Mouse (Mus musculus) lung, embryonic 14.5 days (tissue): ENCODE data around the gene Gp1ba. TPM values are rescaled to one million over a fixed set of nuclear protein-coding genes. Genes with fewer than 3 reads are reported as not detected.

ENCODE experiments used
- ATAC-seq: fragments of 200-750 bp; cut with Nextera tagmentation; 2 replicates; pipeline ENCODE4 v1.8.0; 2017; ENCODE audit warnings: mild to moderate bottlenecking, moderate TSS enrichment, moderate library complexity; ENCODE audit not compliant: insufficient read depth
- DNase-seq: peaks from one replicate; pipeline ENCODE4 v3.0.0-alpha.2; 2015
- H3K27ac ChIP-seq: fragments of 300-500 bp; sonication (generic); 2 replicates; pipeline ENCODE4 v1.5.1; 2014; ENCODE audit warnings: low read depth, mild to moderate bottlenecking, moderate library complexity
- H3K27me3 ChIP-seq: fragments of 300-500 bp; sonication (generic); 2 replicates; pipeline ENCODE4 v1.6.1; 2014; ENCODE audit warnings: low read length, control low read depth; ENCODE audit not compliant: insufficient read depth
- H3K36me3 ChIP-seq: fragments of 300-500 bp; sonication (generic); 2 replicates; pipeline ENCODE4 v1.6.1; 2014; ENCODE audit warnings: control low read depth; ENCODE audit not compliant: insufficient read depth
- H3K4me1 ChIP-seq: fragments of 300-500 bp; sonication (generic); 2 replicates; pipeline ENCODE4 v1.6.1; 2014; ENCODE audit warnings: antibody characterized with exemption, control low read depth; ENCODE audit not compliant: insufficient read depth
- H3K4me2 ChIP-seq: fragments of 300-500 bp; sonication (generic); 2 replicates; pipeline ENCODE4 v1.6.1; 2014; ENCODE audit warnings: mild to moderate bottlenecking
- H3K4me3 ChIP-seq: fragments of 300-500 bp; sonication (generic); 2 replicates; pipeline ENCODE4 v1.5.1; 2014; ENCODE audit warnings: low read depth, low read length
- H3K9ac ChIP-seq: fragments of 300-500 bp; sonication (generic); 2 replicates; pipeline ENCODE4 v1.6.1; 2014
- H3K9me3 ChIP-seq: fragments of 300-500 bp; sonication (generic); 2 replicates; pipeline ENCODE4 v1.6.1; 2016; ENCODE audit warnings: low read depth, low read length, control low read depth
- CTCF ChIP-seq: IDR thresholded peaks from 2 replicates; pipeline ENCODE4 v1.5.1; 2016; ENCODE audit warnings: antibody characterized with exemption, low read depth
- WGBS: fragments of 180-500 bp; shearing (Covaris S2); extraction: QIAGEN DNeasy Blood & Tissue Kit; methylation state at CpG from one replicate; pipeline ENCODE4 v1.1.7; 2014; 5-methylcytosine and 5-hydroxymethylcytosine counted together
- polyA plus RNA-seq: library from polyadenylated mRNA; unstranded; fragments of >200 nt; fragmentation: Nextera tagmentation; extraction: Ambion mirVana; gene quantifications from 2 replicates; pipeline ENCODE4 v1.2.1, GENCODE M21; 2014

The Gp1ba gene
- polyA plus RNA-seq, 1 experiment from 2014 or later: 1.1 TPM

- no peak for TF ChIP-seq CTCF
- Histone ChIP-seq H3K4me1 (peaks cover 11% of the 10 kb centered on the region), H3K9ac (peak overlapping the region; percentile 84), H3K36me3 (peaks cover 80% of the 10 kb centered on the region), H3K4me2 (peak overlapping the region; percentile 98), H3K9me3 (no peaks in the 10 kb centered on the region), H3K27ac (peak overlapping the region; percentile 95; the same call in 1 of the 2 replicates), H3K4me3 (peak overlapping the region; percentile 74), H3K27me3 (no peaks in the 10 kb centered on the region)
- ATAC-seq (no peak), DNase-seq (no peak)
- WGBS: 74% methylated on average over 4 of the region's 4 CpGs
Measured at GRCm38 (mm10) chr11:70648512-70648911, 9.6 kb downstream of the Gp1ba start.

DNA sequence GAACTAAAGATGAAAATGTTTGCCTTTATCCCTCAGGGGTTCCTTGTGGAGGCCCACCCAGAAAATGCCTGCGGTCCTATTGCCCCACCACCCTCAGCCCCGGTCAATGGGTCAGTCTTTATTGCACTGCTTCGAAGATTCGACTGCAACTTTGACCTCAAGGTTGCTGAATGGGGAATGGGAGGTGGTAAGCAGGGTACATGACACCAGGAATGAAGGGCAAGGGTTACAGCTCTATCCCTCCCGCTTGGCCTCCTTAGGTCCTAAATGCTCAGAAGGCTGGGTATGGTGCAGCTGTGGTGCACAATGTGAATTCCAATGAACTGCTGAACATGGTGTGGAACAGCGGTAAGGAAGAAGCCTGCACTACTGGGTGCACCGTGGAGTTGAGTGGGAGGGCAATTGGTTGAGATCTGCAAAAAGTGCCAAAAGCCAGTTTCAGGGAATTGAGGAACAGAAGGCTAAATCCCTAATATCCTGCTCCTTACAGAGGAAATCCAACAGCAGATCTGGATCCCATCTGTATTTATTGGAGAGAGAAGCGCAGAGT is 10.3 kb downstream of the Gp1ba start:
- ATAC-seq (no peak), DNase-seq (no peak)
- Histone ChIP-seq H3K27me3 (no peaks in the 10 kb centered on the region), H3K36me3 (peaks cover 73% of the 10 kb centered on the region), H3K9me3 (no peaks in the 10 kb centered on the region), H3K4me3 (peak overlapping the region; percentile 74), H3K4me1 (peaks cover 11% of the 10 kb centered on the region), H3K9ac (no peak overlapping the region), H3K27ac (no peak overlapping the region), H3K4me2 (peak overlapping the region; percentile 98)
- no peak for TF ChIP-seq CTCF
- WGBS: 78% methylated on average over 8 of the region's 8 CpGs

DNA sequence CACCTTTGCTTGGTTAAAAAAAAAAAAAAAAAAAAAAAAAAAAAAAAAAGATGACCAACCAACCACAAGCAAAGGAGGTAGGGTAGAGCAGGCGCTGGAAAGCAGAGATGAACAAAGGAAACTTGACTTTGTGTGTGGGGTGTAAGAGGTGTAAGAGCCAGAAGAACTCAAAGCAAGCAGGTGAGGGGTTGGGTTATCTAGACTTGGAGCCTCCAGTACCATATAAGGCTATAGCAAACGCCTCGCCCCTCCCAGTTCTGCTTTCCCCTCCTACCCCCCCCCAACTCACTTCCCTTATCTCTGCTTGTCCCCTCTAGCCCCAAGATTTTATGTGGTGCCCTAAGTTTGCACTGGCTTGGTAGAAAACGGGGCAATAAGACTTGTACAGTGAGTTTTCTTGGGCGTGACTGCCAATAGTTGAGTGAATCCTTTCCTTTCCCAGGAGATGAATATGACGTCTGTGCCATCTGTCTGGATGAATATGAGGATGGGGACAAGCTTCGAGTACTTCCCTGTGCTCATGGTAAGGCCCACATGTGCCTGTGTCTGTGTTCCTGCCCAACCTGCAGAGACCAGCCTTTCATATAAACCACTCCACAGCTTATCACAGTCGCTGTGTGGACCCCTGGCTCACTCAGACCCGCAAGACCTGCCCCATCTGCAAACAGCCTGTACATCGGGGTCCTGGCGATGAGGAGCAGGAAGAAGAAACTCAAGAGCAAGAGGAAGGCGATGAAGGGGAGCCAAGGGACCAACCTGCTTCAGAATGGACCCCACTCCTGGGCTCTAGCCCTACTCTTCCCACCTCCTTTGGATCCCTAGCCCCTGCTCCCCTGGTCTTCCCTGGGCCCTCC is 11.6 kb downstream of the Gp1ba start:
- no peaks in the 10 kb centered on the region for H3K9me3 ChIP-seq
- 68% methylated on average over 12 of the region's 12 CpGs for WGBS
- H3K27me3 ChIP-seq: no peaks in the 10 kb centered on the region
- TF ChIP-seq CTCF: no peak
- peaks cover 8% of the 10 kb centered on the region for H3K4me1 ChIP-seq
- ATAC-seq (no peak), DNase-seq (no peak)
- H3K36me3 ChIP-seq: peaks cover 60% of the 10 kb centered on the region
- H3K27ac ChIP-seq: peak overlapping the region; percentile 18; the same call in 1 of the 2 replicates
- H3K9ac ChIP-seq: no peak overlapping the region; the same call in 1 of the 2 replicates
- peak overlapping the region; percentile 97; the same call in 1 of the 2 replicates for H3K4me2 ChIP-seq
- peak overlapping the region; percentile 8 for H3K4me3 ChIP-seq

DNA sequence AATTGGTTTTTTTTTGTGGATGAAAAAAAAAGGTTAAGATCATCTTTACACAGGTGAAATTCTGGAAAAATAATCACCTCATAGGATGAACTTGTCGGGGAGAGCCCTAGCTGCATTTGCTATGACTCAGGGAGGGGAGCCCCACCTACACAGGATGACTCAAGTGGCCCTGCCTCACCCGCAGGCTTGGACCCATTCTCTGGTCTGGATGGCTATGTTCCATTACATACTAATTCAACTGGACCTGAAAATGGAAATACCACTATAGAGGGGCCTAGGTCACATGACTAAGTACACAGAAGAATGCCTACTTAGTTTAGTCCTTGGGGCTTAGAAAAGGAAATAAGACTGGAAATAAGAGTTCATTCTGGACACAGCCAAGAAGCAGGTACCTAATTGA is 12.5 kb downstream of the Gp1ba start:
- Histone ChIP-seq H3K27ac (no peak overlapping the region), H3K9ac (no peak overlapping the region), H3K9me3 (no peaks in the 10 kb centered on the region), H3K36me3 (peaks cover 57% of the 10 kb centered on the region), H3K4me1 (peaks cover 7% of the 10 kb centered on the region), H3K27me3 (no peaks in the 10 kb centered on the region), H3K4me3 (peak overlapping the region; percentile 8), H3K4me2 (peak overlapping the region; percentile 97)
- WGBS: 57% methylated on average over 2 of the region's 2 CpGs
- DNase-seq (no peak), ATAC-seq (no peak)
- TF ChIP-seq CTCF: no peak

- Histone ChIP-seq H3K4me1 (peaks cover 15% of the 10 kb centered on the region), H3K9ac (peak overlapping the region; percentile 97), H3K36me3 (peaks cover 57% of the 10 kb centered on the region), H3K27ac (peak overlapping the region; percentile 99), H3K9me3 (no peaks in the 10 kb centered on the region), H3K27me3 (no peaks in the 10 kb centered on the region), H3K4me3 (peak overlapping the region; percentile 100), H3K4me2 (peak overlapping the region; percentile 97)
- ATAC-seq: no peak
- WGBS: 45% methylated on average over 12 of the region's 12 CpGs
- no peak for DNase-seq
- TF ChIP-seq CTCF: no peak
Measured at GRCm38 (mm10) chr11:70652029-70652883, 13.3 kb downstream of the Gp1ba start.

DNA sequence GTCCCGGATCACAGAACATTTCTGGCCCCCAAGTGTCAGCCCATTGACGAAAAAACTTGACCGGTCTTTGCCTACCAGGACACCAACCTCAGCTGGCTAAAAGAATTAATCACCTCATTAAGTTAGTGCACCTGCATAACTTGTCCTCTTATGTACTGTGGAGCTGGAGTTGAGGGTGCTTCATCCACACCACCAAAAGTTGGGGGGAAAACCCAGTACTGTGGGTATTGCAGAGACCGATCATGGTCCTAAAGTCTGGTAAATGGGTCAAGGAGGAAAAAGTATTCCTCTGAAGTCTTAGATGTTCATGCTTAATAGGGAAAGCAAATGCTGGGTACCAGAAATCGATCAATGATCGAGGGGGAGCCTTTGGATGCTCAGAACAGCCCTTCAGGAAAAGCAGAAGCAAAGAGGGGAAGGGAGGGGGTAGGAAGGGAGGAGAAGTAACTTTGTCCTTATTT is 14.0 kb downstream of the Gp1ba start:
- Histone ChIP-seq H3K9ac (peak overlapping the region; percentile 97), H3K4me1 (peaks cover 22% of the 10 kb centered on the region), H3K4me2 (peak overlapping the region; percentile 97), H3K36me3 (peaks cover 53% of the 10 kb centered on the region), H3K27ac (peak overlapping the region; percentile 99), H3K9me3 (no peaks in the 10 kb centered on the region), H3K4me3 (peak overlapping the region; percentile 100), H3K27me3 (no peaks in the 10 kb centered on the region)
- 43% methylated on average over 6 of the region's 6 CpGs for WGBS
- DNase-seq: no peak
- no peak for ATAC-seq
- TF ChIP-seq CTCF: no peak
